Mouse (Mus musculus) cortical plate, adult 2 months (tissue): ENCODE data around the gene Cul3. TPM values are rescaled to one million over a fixed set of nuclear protein-coding genes. Genes with fewer than 3 reads are reported as not detected.

Experiments
- H3K27ac ChIP-seq: fragments of 200-500 bp; 2 replicates; pipeline ENCODE4 v1.5.1; 2012; ENCODE audit warnings: low read length, control low read depth, inconsistent platforms; ENCODE audit not compliant: insufficient read depth
- H3K4me1 ChIP-seq: fragments of 200-500 bp; 2 replicates; pipeline ENCODE4 v1.6.1; 2011; ENCODE audit warnings: low read length; ENCODE audit not compliant: control insufficient read depth, insufficient read depth
- H3K4me3 ChIP-seq: fragments of 200-500 bp; 2 replicates; pipeline ENCODE4 v1.5.1; 2011; ENCODE audit warnings: mild to moderate bottlenecking, low read length, control low read depth; ENCODE audit not compliant: insufficient read depth
- CTCF ChIP-seq: fragments of 200-500 bp; IDR thresholded peaks from 2 replicates; pipeline ENCODE4 v1.5.1; 2011; ENCODE audit warnings: mild to moderate bottlenecking, control low read depth, low read length; ENCODE audit not compliant: insufficient read depth; ENCODE audit errors: extremely low read depth
- POLR2A ChIP-seq: fragments of 200-500 bp; IDR thresholded peaks from 2 replicates; pipeline ENCODE4 v1.6.1; 2011; ENCODE audit warnings: mild to moderate bottlenecking, low read length, control low read depth; ENCODE audit not compliant: insufficient read depth; ENCODE audit errors: extremely low read depth
- polyA plus RNA-seq: library from polyadenylated mRNA; depleted of rRNA; stranded (reverse); fragments of >200 nt; gene quantifications from 2 replicates; pipeline ENCODE4 v1.2.3, GENCODE M21; 2012; rRNA removed

Cul3 gene
- 66.8 and 71.5 TPM in 2 replicates for polyA plus RNA-seq

DNA sequence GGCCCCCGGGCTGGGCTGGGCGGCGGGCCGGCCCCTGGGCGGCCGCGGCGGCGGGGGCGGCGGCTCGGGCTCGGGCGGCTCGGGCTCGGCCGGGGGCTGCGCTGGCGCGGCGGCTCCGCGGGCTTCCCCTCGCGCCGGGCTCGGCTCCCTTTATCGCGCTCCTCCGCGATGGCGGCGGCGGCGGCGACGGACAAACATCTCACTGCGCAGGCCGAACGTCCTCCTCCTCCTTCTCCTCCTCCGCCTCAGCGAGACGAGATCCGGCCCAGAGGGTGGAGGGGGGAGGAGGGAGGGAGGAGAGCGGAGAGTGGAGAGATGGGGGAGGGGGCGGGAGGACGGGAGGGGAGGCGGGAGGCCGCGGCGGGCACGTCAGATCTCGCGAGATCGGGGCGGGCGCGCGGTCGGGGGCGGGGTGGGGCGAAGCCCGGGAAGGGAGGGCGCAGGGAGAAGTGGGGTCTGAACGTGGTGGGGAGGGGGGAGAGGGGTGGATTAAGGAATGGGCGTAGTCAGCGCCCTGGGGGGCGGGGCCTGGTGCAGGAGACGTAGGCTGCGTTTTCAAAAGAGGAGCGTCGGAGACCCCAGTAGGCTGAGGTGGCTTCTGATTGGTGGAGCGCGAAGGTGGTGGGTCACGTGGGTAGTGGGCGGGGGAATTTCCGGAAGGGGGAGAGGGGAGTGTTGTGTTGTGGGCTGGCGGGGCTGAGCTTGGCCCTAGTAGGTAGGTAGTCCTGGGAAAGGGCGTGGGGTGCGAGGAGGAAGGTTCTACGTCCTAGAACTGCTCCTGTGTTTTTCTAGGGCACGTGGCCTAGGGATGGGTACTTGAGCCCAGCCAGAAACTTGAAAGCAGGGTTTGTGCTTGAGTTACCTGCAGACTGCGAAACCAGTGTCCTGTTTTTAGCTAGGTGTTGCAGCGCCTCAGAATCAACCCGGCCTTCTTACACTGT is at the start of gene Cul3:
Gene Cul3, minus strand, starts transcription at position 45 of the 941 bp plus-strand sequence.
- no peak for TF ChIP-seq CTCF
- TF ChIP-seq POLR2A, result peak; percentile 85
- peaks cover 3% of the 10 kb centered on the region; the same call in 1 of the 2 replicates for H3K4me1 ChIP-seq
- H3K27ac ChIP-seq, result peak within 1 kb of the TSS; percentile 74
- H3K4me3 ChIP-seq, result peak within 1 kb of the TSS; percentile 49

DNA sequence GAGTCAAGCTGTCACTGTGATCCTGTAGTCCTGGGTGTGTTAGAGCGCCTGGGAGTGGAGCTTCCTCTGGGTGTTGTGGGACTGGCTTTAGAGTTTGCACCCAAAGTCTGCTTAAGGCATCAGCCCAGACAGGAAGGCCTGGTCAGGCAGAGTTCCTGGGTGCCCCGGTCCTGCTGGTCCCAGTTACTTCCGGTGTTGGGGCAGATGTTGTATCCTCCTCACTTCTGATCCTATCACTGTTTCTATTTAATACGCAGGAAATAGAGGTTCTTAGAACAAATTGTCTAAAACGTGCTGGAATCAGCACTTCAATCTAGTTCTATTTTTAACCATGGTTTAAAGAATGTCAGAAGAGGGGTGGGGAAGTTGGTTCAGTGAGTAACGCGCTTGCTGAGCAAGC is 49.2 kb upstream of the Cul3 start:
- H3K4me1 ChIP-seq, result peaks cover 1% of the 10 kb centered on the region; the same call in 1 of the 2 replicates
- TF ChIP-seq CTCF, result no peak
- TF ChIP-seq POLR2A, result no peak
- H3K27ac ChIP-seq, result no peak overlapping the region
- no peak overlapping the region for H3K4me3 ChIP-seq

DNA sequence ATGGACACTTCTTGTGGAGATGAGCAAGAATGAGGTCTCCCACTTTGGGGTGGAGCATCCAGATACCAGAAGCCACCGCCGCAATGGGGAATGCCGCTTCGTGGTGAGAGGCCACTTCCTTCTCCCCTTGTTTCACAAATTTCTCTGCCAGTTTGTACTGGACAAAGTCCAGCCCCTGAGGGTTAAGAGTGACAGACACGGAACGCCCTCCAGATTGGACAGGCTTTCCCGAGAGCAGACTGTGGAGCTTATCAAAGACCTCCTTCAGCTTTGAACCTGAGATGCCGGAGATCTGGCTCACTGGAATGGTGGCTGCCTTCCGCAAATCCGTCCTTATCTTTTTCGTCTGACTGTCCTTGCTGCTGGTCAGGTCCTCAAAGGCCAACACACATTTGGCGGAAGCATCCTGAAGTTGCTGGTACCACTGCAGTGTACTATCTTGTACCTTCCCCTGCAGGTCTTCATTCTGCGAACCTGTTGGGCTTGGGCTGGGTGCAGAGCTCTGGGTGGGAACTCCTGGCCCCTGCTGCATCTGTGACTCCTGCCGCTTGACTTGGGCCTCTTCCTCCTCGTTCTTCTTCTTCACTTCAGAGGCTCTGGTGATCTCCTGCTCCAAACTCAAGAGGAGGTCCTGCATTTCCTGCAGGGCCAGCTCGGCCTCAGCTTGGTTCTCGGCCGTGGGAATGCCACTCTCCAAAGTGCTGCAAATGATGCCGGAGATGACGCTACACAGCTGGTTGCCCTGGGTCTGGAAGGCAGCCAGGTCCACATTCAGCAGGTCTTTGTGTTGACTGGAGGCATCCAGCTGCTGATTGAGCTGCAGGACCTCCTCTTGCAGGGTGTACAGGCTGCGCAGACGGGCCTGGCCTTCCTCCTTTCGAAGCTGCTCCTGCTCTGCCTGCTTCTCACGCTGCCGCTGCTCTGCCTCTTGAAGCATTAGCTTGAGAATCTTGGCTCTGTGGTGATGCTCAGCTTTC is 43.6 kb upstream of the Cul3 start:
- Histone ChIP-seq H3K27ac (no peak overlapping the region), H3K4me1 (no peaks in the 10 kb centered on the region), H3K4me3 (no peak overlapping the region)
- no peak for TF ChIP-seq POLR2A
- no peak for TF ChIP-seq CTCF

DNA sequence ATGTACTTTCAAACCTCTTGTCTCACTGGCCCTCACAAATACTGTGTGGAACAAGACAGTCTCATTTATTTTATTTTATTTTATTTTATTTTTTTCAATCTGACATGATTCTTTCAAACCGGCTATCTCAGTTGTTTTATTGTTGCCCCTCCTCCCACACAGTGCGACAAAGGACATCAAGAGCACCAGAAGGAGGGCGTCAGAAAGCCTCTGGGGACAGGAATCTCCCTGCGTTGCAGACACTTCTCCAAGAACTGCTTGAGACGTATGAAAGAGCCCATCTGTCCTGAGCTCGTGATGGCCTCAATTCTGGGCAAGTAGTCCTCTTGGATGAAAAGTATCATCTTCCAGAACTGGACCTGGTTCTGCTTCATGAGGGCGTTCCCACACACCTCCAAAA is 42.6 kb upstream of the Cul3 start:
- no peak overlapping the region for H3K4me3 ChIP-seq
- TF ChIP-seq POLR2A, result no peak
- TF ChIP-seq CTCF, result no peak
- H3K4me1 ChIP-seq, result no peaks in the 10 kb centered on the region

DNA sequence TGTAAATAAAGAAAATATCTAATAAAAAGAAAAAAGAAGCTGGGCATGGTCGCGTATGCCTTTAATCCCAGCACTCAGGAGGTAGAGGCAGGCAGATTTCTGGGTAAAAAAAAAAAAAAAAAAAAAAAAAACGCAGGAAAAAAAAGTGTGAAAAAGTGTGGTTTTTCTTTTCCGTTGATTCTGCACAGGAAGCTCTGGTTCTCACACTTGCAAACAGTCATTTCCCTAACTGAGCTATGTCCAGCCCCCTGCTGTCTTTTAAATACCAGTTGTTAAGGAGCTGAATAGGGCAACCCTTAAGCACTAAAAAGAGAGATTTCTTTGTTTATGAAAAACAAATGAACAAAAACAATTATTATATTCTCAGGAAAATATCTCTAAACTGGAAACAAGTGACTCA is 41.0 kb upstream of the Cul3 start:
- TF ChIP-seq POLR2A (no peak), CTCF (no peak)
- Histone ChIP-seq H3K4me1 (no peaks in the 10 kb centered on the region), H3K27ac (no peak overlapping the region), H3K4me3 (no peak overlapping the region)

More for the DNA sequence above, 42.6 kb upstream of the Cul3 start:
- H3K27ac ChIP-seq, result no peak overlapping the region

DNA sequence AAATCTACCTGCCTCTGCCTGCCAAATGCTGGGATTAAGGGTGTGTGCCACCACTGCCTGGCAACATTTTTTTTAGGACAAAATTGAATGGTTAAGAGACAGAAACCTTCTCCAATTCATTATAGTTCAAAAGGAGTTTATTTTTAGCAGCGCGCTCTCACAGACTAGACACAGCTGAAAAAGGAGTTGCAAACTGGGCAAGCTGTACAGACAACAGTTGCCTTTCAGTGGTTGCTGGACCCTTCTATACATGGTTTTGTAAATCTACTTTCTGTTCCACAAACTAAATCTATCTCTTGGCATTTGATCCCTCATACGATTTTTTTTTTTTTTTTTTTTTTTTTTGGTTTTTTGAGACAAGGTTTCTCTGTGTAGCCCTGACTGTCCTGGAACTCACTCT is 31.7 kb upstream of the Cul3 start:
- TF ChIP-seq CTCF, result no peak
- TF ChIP-seq POLR2A, result no peak
- H3K4me3 ChIP-seq, result no peak overlapping the region
- H3K4me1 ChIP-seq, result 0 out of 2 replicates have a peak, but pooled peaks cover 2% of the 10 kb centered on the region
- H3K27ac ChIP-seq, result no peak overlapping the region

DNA sequence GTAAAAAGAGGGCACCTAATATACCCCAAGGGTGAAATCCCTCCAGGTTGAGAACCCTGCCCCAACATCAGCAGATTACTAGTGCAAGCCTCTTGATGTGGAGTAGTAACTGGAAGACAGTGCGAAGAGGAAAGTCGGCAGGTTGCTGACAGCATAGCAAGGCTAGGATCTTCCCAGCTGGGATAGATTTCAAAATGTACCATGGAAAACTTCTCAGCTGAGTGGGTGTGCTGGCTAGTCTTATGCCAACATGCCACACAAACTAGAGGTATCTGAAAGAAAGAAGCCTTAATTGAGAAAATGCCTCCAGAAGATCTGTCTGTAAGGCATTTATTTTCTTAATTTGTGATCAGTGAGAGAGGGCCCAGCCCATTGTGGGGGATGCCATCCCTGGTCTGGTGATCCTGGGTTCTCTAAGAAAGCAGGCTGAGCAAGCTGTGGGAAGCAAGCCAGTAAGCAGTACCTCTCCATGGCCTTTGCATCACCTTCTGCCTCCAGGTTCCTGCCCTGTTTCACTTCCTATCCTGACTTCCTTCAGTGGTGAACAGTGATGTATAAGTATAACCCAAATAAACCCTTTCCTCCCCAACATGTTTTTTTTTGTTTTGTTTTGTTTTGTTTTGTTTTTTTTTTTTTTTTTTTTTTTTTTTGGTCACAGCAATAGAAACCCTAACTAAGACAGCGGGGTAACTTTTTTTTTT is 31.1 kb upstream of the Cul3 start:
- no peak for TF ChIP-seq POLR2A
- TF ChIP-seq CTCF, result no peak
- Histone ChIP-seq H3K4me1 (0 out of 2 replicates have a peak, but pooled peaks cover 2% of the 10 kb centered on the region), H3K27ac (no peak overlapping the region), H3K4me3 (no peak overlapping the region)

DNA sequence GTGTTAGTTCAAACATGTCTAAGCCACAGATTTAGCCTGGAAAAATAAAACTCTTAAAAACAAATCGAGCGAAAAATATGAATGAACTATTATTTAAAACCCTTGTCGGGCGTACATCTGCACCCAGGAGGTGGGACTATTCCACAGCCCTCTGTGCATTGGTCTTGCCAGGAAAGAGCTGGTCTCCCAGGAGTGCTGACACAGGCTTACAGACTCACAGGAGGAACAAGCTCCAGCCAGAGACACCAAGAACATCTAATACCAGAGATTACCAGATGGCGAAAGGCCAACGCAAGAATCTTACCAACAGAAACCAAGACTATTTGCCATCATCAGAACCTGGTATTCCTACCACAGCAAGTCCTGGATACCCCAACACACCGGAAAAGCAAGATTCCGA is 23.2 kb upstream of the Cul3 start:
- no peak overlapping the region for H3K4me3 ChIP-seq
- H3K27ac ChIP-seq, result no peak overlapping the region
- H3K4me1 ChIP-seq, result no peaks in the 10 kb centered on the region
- TF ChIP-seq CTCF, result no peak
- TF ChIP-seq POLR2A, result no peak

DNA sequence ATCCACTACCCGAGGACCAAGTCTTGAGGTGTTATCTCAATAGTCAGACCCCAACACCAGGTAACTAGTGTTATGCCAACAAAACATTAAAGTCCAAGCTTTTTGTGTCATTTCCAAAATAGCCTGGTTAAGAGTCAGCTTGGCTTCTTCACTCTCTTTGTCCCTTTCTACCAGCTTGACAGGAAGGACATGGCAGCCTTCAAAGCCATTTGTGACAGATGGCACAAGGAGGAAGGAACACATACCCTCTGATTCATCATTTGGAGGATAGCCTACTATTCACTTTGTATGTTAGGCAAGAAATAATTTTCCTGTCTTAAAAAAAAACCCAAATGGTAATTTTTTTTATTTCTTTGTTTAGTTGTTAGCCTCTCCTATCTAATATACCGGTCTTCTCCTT is 22.7 kb upstream of the Cul3 start:
- Histone ChIP-seq H3K4me3 (no peak overlapping the region), H3K4me1 (no peaks in the 10 kb centered on the region), H3K27ac (no peak overlapping the region)
- TF ChIP-seq CTCF, result no peak
- TF ChIP-seq POLR2A, result no peak
